Mouse (Mus musculus): Measurements from ENCODE around the gene Pan2. TPM values are rescaled to one million over a fixed set of nuclear protein-coding genes. Genes with fewer than 3 reads are reported as not detected.
"Not testable (repeated sequence)": the region's sequence is repeated elsewhere in the genome, so short reads cannot be mapped to it uniquely, and the experiment has no call there.

The Pan2 gene
- polyA plus RNA-seq, 1 experiment from 2014 or later, result 25.2 TPM

- Histone ChIP-seq H3K36me3 (peaks cover 51% of the 10 kb centered on the region), H3K27ac (peak within 1 kb of the TSS; percentile 97), H3K9ac (peak within 1 kb of the TSS; percentile 94), H3K9me3 (no peaks in the 10 kb centered on the region), H3K4me1 (peaks cover 12% of the 10 kb centered on the region), H3K27me3 (no peaks in the 10 kb centered on the region), H3K4me2 (peak within 1 kb of the TSS; percentile 78), H3K4me3 (peak within 1 kb of the TSS; percentile 81)
- WGBS, result under 1% methylated on average over 40 of the region's 40 CpGs
- ATAC-seq (ENCODE audit: insufficient number of reproducible peaks, low FRiP score, low TSS enrichment, low read depth), result peak; percentile 88
Observed at GRCm38 (mm10) chr10:128322141-128323108, 19.3 kb downstream of the Pan2 start, which contains the start of gene Cnpy2. Cnpy2 (plus strand) TSS chr10:128322459.

- Histone ChIP-seq H3K9me3 (no peaks in the 10 kb centered on the region), H3K4me2 (peak overlapping the region; percentile 78), H3K27ac (0 out of 2 replicates have a peak overlapping the region, but pooled peaks have one; percentile 97), H3K4me3 (peak overlapping the region; percentile 81), H3K27me3 (no peaks in the 10 kb centered on the region), H3K36me3 (peaks cover 49% of the 10 kb centered on the region), H3K4me1 (peaks cover 12% of the 10 kb centered on the region), H3K9ac (peak overlapping the region; percentile 94)
- no peak for ATAC-seq (ENCODE audit: insufficient number of reproducible peaks, low FRiP score, low TSS enrichment, low read depth)
- 66% methylated on average over 8 of the region's 8 CpGs for WGBS
Observed at GRCm38 (mm10) chr10:128323516-128323915, 20.4 kb downstream of the Pan2 start.

GRCm38 (mm10) chr10:128326825-128327224 is 23.7 kb downstream of the Pan2 start:
- WGBS, result 94% methylated on average over 8 of the region's 8 CpGs
- peaks cover 33% of the 10 kb centered on the region for H3K36me3 ChIP-seq

GRCm38 (mm10) chr10:128327610-128328009 is 24.5 kb downstream of the Pan2 start:
- Histone ChIP-seq H3K27ac (no peak overlapping the region), H3K4me3 (no peak overlapping the region), H3K4me2 (no peak overlapping the region), H3K27me3 (no peaks in the 10 kb centered on the region), H3K9me3 (no peaks in the 10 kb centered on the region), H3K36me3 (peaks cover 33% of the 10 kb centered on the region), H3K4me1 (peaks cover 9% of the 10 kb centered on the region), H3K9ac (no peak overlapping the region)
- ATAC-seq (ENCODE audit: insufficient number of reproducible peaks, low FRiP score, low TSS enrichment, low read depth), result no peak
- 85% methylated on average over 10 of the region's 10 CpGs for WGBS

More at GRCm38 (mm10) chr10:128326825-128327224, 23.7 kb downstream of the Pan2 start:
- H3K4me2 ChIP-seq, result no peak overlapping the region
- H3K27me3 ChIP-seq, result no peaks in the 10 kb centered on the region
- no peaks in the 10 kb centered on the region for H3K9me3 ChIP-seq
- no peak overlapping the region for H3K4me3 ChIP-seq
- peaks cover 9% of the 10 kb centered on the region for H3K4me1 ChIP-seq
- H3K9ac ChIP-seq, result no peak overlapping the region
- no peak overlapping the region for H3K27ac ChIP-seq
- ATAC-seq (ENCODE audit: insufficient number of reproducible peaks, low FRiP score, low TSS enrichment, low read depth), result no peak

GRCm38 (mm10) chr10:128332358-128333249 is 29.5 kb downstream of the Pan2 start:
- not testable (repeated sequence) for ATAC-seq (ENCODE audit: insufficient number of reproducible peaks, low FRiP score, low TSS enrichment, low read depth)
- 77% methylated on average over 6 of the region's 6 CpGs for WGBS

GRCm38 (mm10) chr10:128335582-128335981 is 32.4 kb downstream of the Pan2 start:
- Histone ChIP-seq H3K4me2 (no peak overlapping the region), H3K9me3 (no peaks in the 10 kb centered on the region), H3K9ac (no peak overlapping the region), H3K4me1 (peaks cover 19% of the 10 kb centered on the region), H3K36me3 (no peaks in the 10 kb centered on the region), H3K4me3 (no peak overlapping the region), H3K27ac (no peak overlapping the region), H3K27me3 (no peaks in the 10 kb centered on the region)
- no peak for ATAC-seq (ENCODE audit: insufficient number of reproducible peaks, low FRiP score, low TSS enrichment, low read depth)
- WGBS, result 3% methylated on average over 4 of the region's 4 CpGs

More at GRCm38 (mm10) chr10:128332358-128333249, 29.5 kb downstream of the Pan2 start:
- H3K27ac ChIP-seq, H3K27me3 ChIP-seq, H3K4me2 ChIP-seq, H3K4me3 ChIP-seq, H3K4me1 ChIP-seq, H3K9me3 ChIP-seq, H3K9ac ChIP-seq: not testable (repeated sequence)
- H3K36me3 ChIP-seq, result peaks cover 13% of the 10 kb centered on the region

GRCm38 (mm10) chr10:128336195-128336594 is 33.1 kb downstream of the Pan2 start:
- Histone ChIP-seq H3K9me3 (no peaks in the 10 kb centered on the region), H3K4me1 (peaks cover 19% of the 10 kb centered on the region), H3K4me2 (no peak overlapping the region), H3K4me3 (no peak overlapping the region), H3K27ac (no peak overlapping the region), H3K9ac (no peak overlapping the region), H3K27me3 (no peaks in the 10 kb centered on the region), H3K36me3 (no peaks in the 10 kb centered on the region)
- ATAC-seq (ENCODE audit: insufficient number of reproducible peaks, low FRiP score, low TSS enrichment, low read depth), result no peak
- 93% methylated on average over 3 of the region's 3 CpGs for WGBS

GRCm38 (mm10) chr10:128336597-128336996 is 33.5 kb downstream of the Pan2 start:
- 72% methylated on average over 3 of the region's 3 CpGs for WGBS
- peak overlapping the region; percentile 93; the same call in 1 of the 2 replicates for H3K27ac ChIP-seq
- no peaks in the 10 kb centered on the region for H3K9me3 ChIP-seq
- H3K4me2 ChIP-seq, result peak overlapping the region; percentile 73
- peak overlapping the region; percentile 94; the same call in 1 of the 2 replicates for H3K4me3 ChIP-seq
- H3K27me3 ChIP-seq, result no peaks in the 10 kb centered on the region
- peaks cover 19% of the 10 kb centered on the region for H3K4me1 ChIP-seq
- no peaks in the 10 kb centered on the region for H3K36me3 ChIP-seq
- ATAC-seq (ENCODE audit: insufficient number of reproducible peaks, low FRiP score, low TSS enrichment, low read depth), result no peak
- 0 out of 2 replicates have a peak overlapping the region, but pooled peaks have one; percentile 35 for H3K9ac ChIP-seq

GRCm38 (mm10) chr10:128337306-128338181 is 34.4 kb downstream of the Pan2 start, which contains the start of gene Cs:
Cs (plus strand) TSS chr10:128337734.
- ATAC-seq (ENCODE audit: insufficient number of reproducible peaks, low FRiP score, low TSS enrichment, low read depth), result peak; percentile 99
- H3K27me3 ChIP-seq, result no peaks in the 10 kb centered on the region
- no peaks in the 10 kb centered on the region for H3K36me3 ChIP-seq
- H3K27ac ChIP-seq, result peak within 1 kb of the TSS; percentile 93
- H3K4me2 ChIP-seq, result peak within 1 kb of the TSS; percentile 73
- 1% methylated on average over 61 of the region's 61 CpGs for WGBS
- peak within 1 kb of the TSS; percentile 94 for H3K4me3 ChIP-seq
- peaks cover 19% of the 10 kb centered on the region for H3K4me1 ChIP-seq
- no peaks in the 10 kb centered on the region for H3K9me3 ChIP-seq
- H3K9ac ChIP-seq, result peak within 1 kb of the TSS; percentile 85

GRCm38 (mm10) chr10:128338415-128338814 is 35.3 kb downstream of the Pan2 start:
- no peaks in the 10 kb centered on the region for H3K9me3 ChIP-seq
- WGBS, result 12% methylated on average over 5 of the region's 5 CpGs
- H3K27ac ChIP-seq, result peak overlapping the region; percentile 93
- peak overlapping the region; percentile 94 for H3K4me3 ChIP-seq
- no peaks in the 10 kb centered on the region for H3K27me3 ChIP-seq
- H3K9ac ChIP-seq, result peak overlapping the region; percentile 85
- H3K4me2 ChIP-seq, result peak overlapping the region; percentile 73
- H3K36me3 ChIP-seq, result no peaks in the 10 kb centered on the region
- ATAC-seq (ENCODE audit: insufficient number of reproducible peaks, low FRiP score, low TSS enrichment, low read depth), result no peak
- H3K4me1 ChIP-seq, result peaks cover 19% of the 10 kb centered on the region

Measured in limb, embryonic 15.5 days (tissue).